Mouse (Mus musculus) left cerebral cortex, postnatal 25 days (tissue): ENCODE measurements around the gene Rnf26. TPM values are rescaled to one million over a fixed set of nuclear protein-coding genes. Genes with fewer than 3 reads are reported as not detected.
A peak's percentile ranks its signal among the peaks of the same experiment; 100 is the strongest.
"Not testable (repeated sequence)": the region's sequence is repeated elsewhere in the genome, so short reads cannot be mapped to it uniquely, and the experiment has no call there.

Experiments
- DNase-seq, 2 experiments: peaks; one replicate each; pipeline ENCODE4 v3.0.0; 2022; ENCODE audit warnings: low spot score in 2 of 2, mixed read lengths in 1 of 2
- intact Hi-C: fragments of 180-260 bp; cut with DNase I; formaldehyde crosslinking; loops from one replicate; pipeline ENCODE4 v1.15.1; 2025
- total RNA-seq, 2 experiments: library from RNA; stranded (reverse); gene quantifications; 2 replicates each; pipeline ENCODE4 v1.2.3; 2021

The Rnf26 gene
- total RNA-seq, 2 experiments from 2014 or later, result 30.6 to 31.5 TPM

GRCm38 (mm10) chr9:44126746-44127145 lies 13.4 kb upstream of the Rnf26 start:
- intact Hi-C loops, result loop anchor here (1.0 to 5.0 kb wide), 2 partner anchors 108 to 266 kb away; partner anchors contain the start of gene Cbl
- DNase-seq, result no peak

GRCm38 (mm10) chr9:44125546-44126428 lies 12.5 kb upstream of the Rnf26 start:
- DNase-seq, result peak; percentile 89 to 93
- intact Hi-C loops, result loop anchor here (1.0 to 5.0 kb wide), 2 partner anchors 109 to 267 kb away; partner anchors contain the start of gene Cbl

GRCm38 (mm10) chr9:44125026-44125425 lies 11.7 kb upstream of the Rnf26 start:
- DNase-seq, result no peak
- intact Hi-C loops, result loop anchor here (5.0 kb wide), 1 partner anchor 267 kb away; no protein-coding TSS in a partner anchor

GRCm38 (mm10) chr9:44124317-44124716 lies 11.0 kb upstream of the Rnf26 start:
- no peak for DNase-seq
- intact Hi-C loops, result loop anchor here (5.0 kb wide), 1 partner anchor 137 kb away; no protein-coding TSS in a partner anchor

GRCm38 (mm10) chr9:44119948-44120465 lies 6.7 kb upstream of the Rnf26 start:
- intact Hi-C loops, result loop anchor here (5.0 kb wide), 1 partner anchor 133 kb away; no protein-coding TSS in a partner anchor
- DNase-seq, result peak in 1 of 2 experiments; percentile 57

GRCm38 (mm10) chr9:44119011-44119410 lies 5.7 kb upstream of the Rnf26 start:
- no peak for DNase-seq
- intact Hi-C loops, result no loop called here

- DNase-seq, result no peak
- intact Hi-C loops, result no loop called here
Observed at GRCm38 (mm10) chr9:44116182-44116581, 2.9 kb upstream of the Rnf26 start.

- no peak for DNase-seq
- intact Hi-C loops, result no loop called here
Observed at GRCm38 (mm10) chr9:44115599-44115998, 2.3 kb upstream of the Rnf26 start.

- DNase-seq, result no peak
- intact Hi-C loops, result no loop called here
Observed at GRCm38 (mm10) chr9:44114453-44114852, 1.1 kb upstream of the Rnf26 start.

GRCm38 (mm10) chr9:44111909-44112308 lies 1.4 kb downstream of the Rnf26 start:
- intact Hi-C loops, DNase-seq: not testable (repeated sequence)

- intact Hi-C loops, result loop anchor here (2.0 to 5.0 kb wide), 2 partner anchors 37 to 122 kb away; no protein-coding TSS in a partner anchor
- peak; percentile 72 to 74 for DNase-seq
Observed at GRCm38 (mm10) chr9:44109360-44110095, 3.8 kb downstream of the Rnf26 start.

- intact Hi-C loops, result loop anchor here (2.0 to 5.0 kb wide), 2 partner anchors 36 to 121 kb away; no protein-coding TSS in a partner anchor
- DNase-seq, result no peak
Observed at GRCm38 (mm10) chr9:44108269-44109055, 4.9 kb downstream of the Rnf26 start.

- DNase-seq, result no peak
- intact Hi-C loops, result loop anchor here (2.0 to 5.0 kb wide), 2 partner anchors 35 to 120 kb away; no protein-coding TSS in a partner anchor
Observed at GRCm38 (mm10) chr9:44107557-44108179, 5.6 kb downstream of the Rnf26 start.

- DNase-seq, result peak in 1 of 2 experiments; percentile 80
- intact Hi-C loops, result loop anchor here (5.0 kb wide), 1 partner anchor 120 kb away; no protein-coding TSS in a partner anchor
Observed at GRCm38 (mm10) chr9:44107110-44107509, 6.2 kb downstream of the Rnf26 start, which contains the start of gene C1qtnf5. Gene C1qtnf5, plus strand, starts transcription at chr9:44107245.

GRCm38 (mm10) chr9:44106596-44106995 lies 6.7 kb downstream of the Rnf26 start:
- DNase-seq, result no peak
- intact Hi-C loops, result loop anchor here (5.0 kb wide), 1 partner anchor 119 kb away; no protein-coding TSS in a partner anchor

GRCm38 (mm10) chr9:44106182-44106581 lies 7.1 kb downstream of the Rnf26 start:
- intact Hi-C loops, result loop anchor here (5.0 kb wide), 1 partner anchor 119 kb away; no protein-coding TSS in a partner anchor

GRCm38 (mm10) chr9:44105781-44106180 lies 7.5 kb downstream of the Rnf26 start:
- DNase-seq, result no peak
- intact Hi-C loops, result loop anchor here (5.0 kb wide), 1 partner anchor 118 kb away; no protein-coding TSS in a partner anchor

More at GRCm38 (mm10) chr9:44106182-44106581, 7.1 kb downstream of the Rnf26 start:
- no peak for DNase-seq

- DNase-seq, result no peak
- intact Hi-C loops, result loop anchor here (5.0 kb wide), 1 partner anchor 118 kb away; no protein-coding TSS in a partner anchor
Observed at GRCm38 (mm10) chr9:44104881-44105280, 8.4 kb downstream of the Rnf26 start.
